Mouse (Mus musculus): ENCODE results near the gene L3mbtl3. TPM values are rescaled to one million over a fixed set of nuclear protein-coding genes. Genes with fewer than 3 reads are reported as not detected.

L3mbtl3 gene
- total and polyA plus RNA-seq, 3 experiments: 1.8 to 3.5 TPM; not detected in 1

- Histone ChIP-seq H3K36me3 (ENCODE audit: control insufficient read depth in 1 of 2, insufficient read depth in 2 of 2, low read length in 2 of 2) (no peaks in the 10 kb centered on the region), H3K27me3 (ENCODE audit: control insufficient read depth in 1 of 2, insufficient read depth in 2 of 2, low read length in 2 of 2) (no peaks in the 10 kb centered on the region), H3K4me1 (ENCODE audit: control insufficient read depth in 1 of 2, insufficient read depth in 2 of 2, low read length in 2 of 2) (no peaks in the 10 kb centered on the region), H3K9ac (ENCODE audit: control insufficient read depth, low read depth, low read length, poor library complexity, severe bottlenecking) (no peak overlapping the region), H3K9me3 (replicated peaks; ENCODE audit: insufficient read depth, low read length) (no peaks in the 10 kb centered on the region), H3K27ac (ENCODE audit: control insufficient read depth, low read depth, low read length) (no peak overlapping the region), H3K4me3 (ENCODE audit: control insufficient read depth in 1 of 2, insufficient read depth in 1 of 2, low read depth in 2 of 2, low read length in 2 of 2) (no peak overlapping the region), H3K79me2 (ENCODE audit: control insufficient read depth, insufficient read depth, low read length, poor library complexity) (no peaks in the 10 kb centered on the region)
- TF ChIP-seq TBP (IDR thresholded peaks at IDR 0.05; ENCODE audit: low read depth, low read length) (no peak), TAL1 (IDR thresholded peaks at IDR 0.05; ENCODE audit: low read length) (no peak), RAD21 (IDR thresholded peaks at IDR 0.05; ENCODE audit: low read depth, low read length) (peak; percentile 25)
- no peak for DNase-seq (ENCODE audit: low read depth, low spot score)
Observed at GRCm38 (mm10) chr10:26345879-26346278, 29.9 kb downstream of the L3mbtl3 start.

GRCm38 (mm10) chr10:26337896-26338503, 37.8 kb downstream of the L3mbtl3 start:
- Histone ChIP-seq H3K27me3 (ENCODE audit: control insufficient read depth in 1 of 2, insufficient read depth in 2 of 2, low read length in 2 of 2) (no peaks in the 10 kb centered on the region), H3K9ac (ENCODE audit: control insufficient read depth, low read depth, low read length, poor library complexity, severe bottlenecking) (no peak overlapping the region), H3K9me3 (replicated peaks; ENCODE audit: insufficient read depth, low read length) (no peaks in the 10 kb centered on the region), H3K79me2 (ENCODE audit: control insufficient read depth, insufficient read depth, low read length, poor library complexity) (no peaks in the 10 kb centered on the region), H3K4me3 (ENCODE audit: control insufficient read depth in 1 of 2, insufficient read depth in 1 of 2, low read depth in 2 of 2, low read length in 2 of 2) (no peak overlapping the region), H3K36me3 (ENCODE audit: control insufficient read depth in 1 of 2, insufficient read depth in 2 of 2, low read length in 2 of 2) (no peaks in the 10 kb centered on the region), H3K27ac (ENCODE audit: control insufficient read depth, low read depth, low read length) (no peak overlapping the region), H3K4me1 (ENCODE audit: control insufficient read depth in 1 of 2, insufficient read depth in 2 of 2, low read length in 2 of 2) (no peaks in the 10 kb centered on the region)
- TF ChIP-seq ETS1 (IDR thresholded peaks at IDR 0.05; ENCODE audit: low read depth, low read length) (no peak), USF1 (IDR thresholded peaks at IDR 0.05; ENCODE audit: low read depth, low read length) (no peak), EP300 (IDR thresholded peaks at IDR 0.05; ENCODE audit: low read depth in 1 of 2, low read length in 2 of 2) (no peak), RCOR1 (IDR thresholded peaks at IDR 0.05; ENCODE audit: low read depth, low read length) (no peak), GATA1 (IDR thresholded peaks at IDR 0.05; ENCODE audit: low read depth, low read length) (no peak), MAX (IDR thresholded peaks at IDR 0.05; ENCODE audit: low read length) (no peak), ZNF384 (IDR thresholded peaks at IDR 0.05; ENCODE audit: low read depth, low read length) (no peak), ZMIZ1 (IDR thresholded peaks at IDR 0.05; ENCODE audit: low read depth, low read length) (no peak), CHD1 (IDR thresholded peaks at IDR 0.05; ENCODE audit: low read depth, low read length) (no peak), USF2 (IDR thresholded peaks at IDR 0.05; ENCODE audit: borderline replicate concordance in 1 of 2, insufficient read depth in 1 of 2, low read depth in 1 of 2, low read length in 2 of 2) (no peak), CHD2 (IDR thresholded peaks at IDR 0.05; ENCODE audit: low read length) (no peak), POLR2AphosphoS5 (IDR thresholded peaks at IDR 0.05; ENCODE audit: borderline replicate concordance, low read depth, low read length) (no peak), RAD21 (IDR thresholded peaks at IDR 0.05; ENCODE audit: low read depth, low read length) (no peak), SIN3A (IDR thresholded peaks at IDR 0.05; ENCODE audit: low read length) (no peak), TAL1 (IDR thresholded peaks at IDR 0.05; ENCODE audit: low read length) (no peak), E2F4 (IDR thresholded peaks at IDR 0.05; ENCODE audit: borderline replicate concordance, low read depth, low read length) (no peak)
- DNase-seq (ENCODE audit: low read depth, low spot score): no peak

Data from MEL (cell line).